Mouse (Mus musculus) midbrain, embryonic 10.5 days (tissue): ENCODE measurements at regions not wholly inside any gene's neighbourhood (a gene's known extent, or its start where the extent isn't known, plus 50 kb on each side); places are given as distances from the start of the nearest gene placed in this dataset.

ENCODE experiments used
- DNase-seq: peaks from one replicate; pipeline ENCODE4 v3.0.0-alpha.2; 2017; ENCODE audit warnings: low spot score
- H3K27ac ChIP-seq: fragments of 300-500 bp; sonication (generic); replicated peaks from 2 replicates; pipeline ENCODE4 v1.5.1; 2016; ENCODE audit warnings: mild to moderate bottlenecking
- H3K27me3 ChIP-seq: fragments of 300-500 bp; sonication (generic); 2 replicates; pipeline ENCODE4 v1.6.1; 2016; ENCODE audit warnings: low read depth, mild to moderate bottlenecking; ENCODE audit not compliant: poor library complexity, severe bottlenecking
- H3K36me3 ChIP-seq: fragments of 300-500 bp; sonication (generic); 2 replicates; pipeline ENCODE4 v1.6.1; 2016; ENCODE audit warnings: mild to moderate bottlenecking, moderate library complexity
- H3K4me1 ChIP-seq: fragments of 300-500 bp; sonication (generic); 2 replicates; pipeline ENCODE4 v1.6.1; 2016
- H3K4me3 ChIP-seq: fragments of 300-500 bp; sonication (generic); 2 replicates; pipeline ENCODE4 v1.5.1; 2016; ENCODE audit warnings: mild to moderate bottlenecking, moderate library complexity
- H3K9me3 ChIP-seq: fragments of 300-500 bp; sonication (generic); replicated peaks from 2 replicates; pipeline ENCODE4 v1.6.1; 2016; ENCODE audit warnings: mild to moderate bottlenecking
- WGBS: fragments of 180-500 bp; shearing (Covaris S2); methylation state at CpG from one replicate; pipeline ENCODE4 v1.1.7; 2016; 5-methylcytosine and 5-hydroxymethylcytosine counted together

GRCm38 (mm10) chr13:43954714-43955393, 170.3 kb downstream of the Cd83 start:
- no peak overlapping the region for H3K4me3 ChIP-seq
- H3K27ac ChIP-seq, result no peak overlapping the region
- peaks cover 10% of the 10 kb centered on the region; the same call in 1 of the 2 replicates for H3K4me1 ChIP-seq
- no peak for DNase-seq
- no peaks in the 10 kb centered on the region for H3K27me3 ChIP-seq
- 91% methylated on average over 10 of the region's 10 CpGs for WGBS
- H3K9me3 ChIP-seq, result no peaks in the 10 kb centered on the region
- H3K36me3 ChIP-seq, result no peaks in the 10 kb centered on the region

- H3K4me3 ChIP-seq, result no peak overlapping the region
- no peak overlapping the region for H3K27ac ChIP-seq
- 90% methylated on average over 2 of the region's 2 CpGs for WGBS
- H3K9me3 ChIP-seq, result no peaks in the 10 kb centered on the region
- DNase-seq, result no peak
- no peaks in the 10 kb centered on the region for H3K36me3 ChIP-seq
- no peaks in the 10 kb centered on the region for H3K27me3 ChIP-seq
- peaks cover 7% of the 10 kb centered on the region; the same call in 1 of the 2 replicates for H3K4me1 ChIP-seq
These were observed 172.5 kb downstream of the Cd83 start for GRCm38 (mm10) chr13:43957046-43957445.

GRCm38 (mm10) chr13:43959121-43959572, 174.6 kb downstream of the Cd83 start:
- Histone ChIP-seq H3K9me3 (no peaks in the 10 kb centered on the region), H3K27me3 (no peaks in the 10 kb centered on the region), H3K4me1 (no peaks in the 10 kb centered on the region), H3K36me3 (no peaks in the 10 kb centered on the region), H3K4me3 (no peak overlapping the region), H3K27ac (no peak overlapping the region)
- DNase-seq, result no peak
- WGBS, result 78% methylated on average over 9 of the region's 9 CpGs

- no peak for DNase-seq
- H3K4me1 ChIP-seq, result no peaks in the 10 kb centered on the region
- no peaks in the 10 kb centered on the region for H3K27me3 ChIP-seq
- WGBS, result 80% methylated on average over 6 of the region's 6 CpGs
- H3K36me3 ChIP-seq, result no peaks in the 10 kb centered on the region
- H3K27ac ChIP-seq, result no peak overlapping the region
- H3K9me3 ChIP-seq, result no peaks in the 10 kb centered on the region
- H3K4me3 ChIP-seq, result no peak overlapping the region
These were observed 176.6 kb downstream of the Cd83 start for GRCm38 (mm10) chr13:43961047-43961690.

- H3K4me1 ChIP-seq, result no peaks in the 10 kb centered on the region
- no peaks in the 10 kb centered on the region for H3K9me3 ChIP-seq
- no peak overlapping the region for H3K4me3 ChIP-seq
- H3K27me3 ChIP-seq, result no peaks in the 10 kb centered on the region
- H3K36me3 ChIP-seq, result no peaks in the 10 kb centered on the region
- 90% methylated on average over 3 of the region's 3 CpGs for WGBS
- DNase-seq, result no peak
- no peak overlapping the region for H3K27ac ChIP-seq
These were observed 177.4 kb downstream of the Cd83 start for GRCm38 (mm10) chr13:43961987-43962386.

GRCm38 (mm10) chr13:43963321-43963720, 178.7 kb downstream of the Cd83 start:
- WGBS, result 88% methylated on average over 3 of the region's 3 CpGs
- H3K4me1 ChIP-seq, result no peaks in the 10 kb centered on the region
- DNase-seq, result no peak
- no peak overlapping the region for H3K27ac ChIP-seq
- no peaks in the 10 kb centered on the region for H3K27me3 ChIP-seq
- no peaks in the 10 kb centered on the region for H3K9me3 ChIP-seq
- no peak overlapping the region for H3K4me3 ChIP-seq
- H3K36me3 ChIP-seq, result no peaks in the 10 kb centered on the region

GRCm38 (mm10) chr13:43965256-43965905, 180.8 kb downstream of the Cd83 start:
- no peaks in the 10 kb centered on the region for H3K27me3 ChIP-seq
- H3K4me1 ChIP-seq, result no peaks in the 10 kb centered on the region
- DNase-seq, result no peak
- H3K36me3 ChIP-seq, result no peaks in the 10 kb centered on the region
- H3K27ac ChIP-seq, result no peak overlapping the region
- H3K9me3 ChIP-seq, result no peaks in the 10 kb centered on the region
- WGBS, result 88% methylated on average over 4 of the region's 4 CpGs
- H3K4me3 ChIP-seq, result no peak overlapping the region

GRCm38 (mm10) chr13:43967516-43967915, 182.9 kb downstream of the Cd83 start:
- no peaks in the 10 kb centered on the region for H3K27me3 ChIP-seq
- no peak overlapping the region for H3K27ac ChIP-seq
- WGBS, result 80% methylated on average over 5 of the region's 5 CpGs
- H3K4me1 ChIP-seq, result no peaks in the 10 kb centered on the region
- DNase-seq, result no peak
- H3K9me3 ChIP-seq, result no peaks in the 10 kb centered on the region
- H3K4me3 ChIP-seq, result no peak overlapping the region
- H3K36me3 ChIP-seq, result no peaks in the 10 kb centered on the region

GRCm38 (mm10) chr13:43972906-43973305, 188.3 kb downstream of the Cd83 start:
- H3K36me3 ChIP-seq, result no peaks in the 10 kb centered on the region
- no peak overlapping the region for H3K27ac ChIP-seq
- 0 out of 2 replicates have a peak, but pooled peaks cover 4% of the 10 kb centered on the region for H3K27me3 ChIP-seq
- H3K4me1 ChIP-seq, result peaks cover 13% of the 10 kb centered on the region
- H3K4me3 ChIP-seq, result no peak overlapping the region
- 97% methylated on average over 2 of the region's 2 CpGs for WGBS
- H3K9me3 ChIP-seq, result no peaks in the 10 kb centered on the region
- no peak for DNase-seq

- no peak for DNase-seq
- Histone ChIP-seq H3K27me3 (0 out of 2 replicates have a peak, but pooled peaks cover 4% of the 10 kb centered on the region), H3K36me3 (no peaks in the 10 kb centered on the region), H3K4me1 (peaks cover 13% of the 10 kb centered on the region), H3K4me3 (no peak overlapping the region), H3K9me3 (no peaks in the 10 kb centered on the region), H3K27ac (no peak overlapping the region)
- WGBS, result 85% methylated on average over 13 of the region's 13 CpGs
These were observed 190.7 kb downstream of the Cd83 start for GRCm38 (mm10) chr13:43975281-43975680.

GRCm38 (mm10) chr13:43975801-43976200, 191.2 kb downstream of the Cd83 start:
- no peak for DNase-seq
- 77% methylated on average over 7 of the region's 7 CpGs for WGBS
- H3K9me3 ChIP-seq, result no peaks in the 10 kb centered on the region
- no peaks in the 10 kb centered on the region for H3K36me3 ChIP-seq
- no peak overlapping the region for H3K27ac ChIP-seq
- no peak overlapping the region for H3K4me3 ChIP-seq
- H3K27me3 ChIP-seq, result 0 out of 2 replicates have a peak, but pooled peaks cover 4% of the 10 kb centered on the region
- peaks cover 13% of the 10 kb centered on the region for H3K4me1 ChIP-seq

- Histone ChIP-seq H3K36me3 (no peaks in the 10 kb centered on the region), H3K9me3 (no peaks in the 10 kb centered on the region), H3K4me1 (peaks cover 13% of the 10 kb centered on the region), H3K27me3 (0 out of 2 replicates have a peak, but pooled peaks cover 4% of the 10 kb centered on the region), H3K4me3 (no peak overlapping the region), H3K27ac (peak overlapping the region; percentile 52)
- no peak for DNase-seq
- WGBS, result 45% methylated on average over 7 of the region's 7 CpGs
These were observed 192.1 kb downstream of the Cd83 start for GRCm38 (mm10) chr13:43976676-43977075.

GRCm38 (mm10) chr13:43987338-43987737, 202.8 kb downstream of the Cd83 start:
- DNase-seq, result no peak
- Histone ChIP-seq H3K36me3 (no peaks in the 10 kb centered on the region), H3K4me1 (peaks cover 15% of the 10 kb centered on the region), H3K27ac (peak overlapping the region; percentile 57), H3K9me3 (no peaks in the 10 kb centered on the region), H3K27me3 (peaks cover 11% of the 10 kb centered on the region; the same call in 1 of the 2 replicates), H3K4me3 (no peak overlapping the region)
- 47% methylated on average over 6 of the region's 6 CpGs for WGBS
